Mouse (Mus musculus) kidney, postnatal 0 days (tissue): ENCODE measurements around the gene H1f0. TPM values are rescaled to one million over a fixed set of nuclear protein-coding genes. Genes with fewer than 3 reads are reported as not detected.

Source experiments
- ATAC-seq: fragments of 200-750 bp; cut with Nextera tagmentation; replicated peaks from 2 replicates; pipeline ENCODE4 v1.8.0; 2017; ENCODE audit warnings: low read depth, moderate number of reproducible peaks, moderate TSS enrichment, moderate library complexity; ENCODE audit not compliant: low FRiP score
- DNase-seq: peaks from one replicate; pipeline ENCODE4 v3.0.0-alpha.2; 2016; ENCODE audit warnings: low spot score
- H3K27ac ChIP-seq: fragments of 300-500 bp; sonication (generic); 2 replicates; pipeline ENCODE4 v1.5.1; 2014; ENCODE audit warnings: mild to moderate bottlenecking
- H3K27me3 ChIP-seq: fragments of 300-500 bp; sonication (generic); 2 replicates; pipeline ENCODE4 v1.6.1; 2014; ENCODE audit warnings: low read length, mixed read lengths; ENCODE audit not compliant: insufficient read depth
- H3K36me3 ChIP-seq: fragments of 300-500 bp; sonication (generic); 2 replicates; pipeline ENCODE4 v1.6.1; 2014; ENCODE audit warnings: low read length, mixed read lengths; ENCODE audit not compliant: insufficient read depth
- H3K4me1 ChIP-seq: fragments of 300-500 bp; sonication (generic); replicated peaks from 2 replicates; pipeline ENCODE4 v1.6.1; 2014; ENCODE audit warnings: antibody characterized with exemption, low read length, mixed read lengths; ENCODE audit not compliant: insufficient read depth
- H3K4me2 ChIP-seq: fragments of 300-500 bp; sonication (generic); 2 replicates; pipeline ENCODE4 v1.6.1; 2014; ENCODE audit warnings: mild to moderate bottlenecking, low read length, moderate library complexity, mixed read lengths
- H3K4me3 ChIP-seq: fragments of 300-500 bp; sonication (generic); replicated peaks from 2 replicates; pipeline ENCODE4 v1.5.1; 2014; ENCODE audit warnings: low read depth, low read length
- H3K9ac ChIP-seq: fragments of 300-500 bp; sonication (generic); 2 replicates; pipeline ENCODE4 v1.6.1; 2014; ENCODE audit warnings: low read depth, low read length
- H3K9me3 ChIP-seq: fragments of 300-500 bp; sonication (generic); replicated peaks from 2 replicates; pipeline ENCODE4 v1.6.1; 2016; ENCODE audit warnings: low read length, inconsistent platforms, mixed read lengths
- CTCF ChIP-seq: IDR thresholded peaks from 2 replicates; pipeline ENCODE4 v1.5.1; 2016; ENCODE audit warnings: antibody characterized with exemption, low read depth, mild to moderate bottlenecking, moderate library complexity
- WGBS: fragments of 180-500 bp; shearing (Covaris S2); extraction: QIAGEN DNeasy Blood & Tissue Kit; methylation state at CpG from one replicate; pipeline ENCODE4 v1.1.7; 2014; 5-methylcytosine and 5-hydroxymethylcytosine counted together
- polyA plus RNA-seq: library from polyadenylated mRNA; unstranded; fragments of >200 nt; fragmentation: Nextera tagmentation; extraction: Ambion mirVana; gene quantifications from 2 replicates; pipeline ENCODE4 v1.2.1, GENCODE M21; 2015

Gene H1f0
- 522 and 524 TPM in 2 replicates for polyA plus RNA-seq

DNA sequence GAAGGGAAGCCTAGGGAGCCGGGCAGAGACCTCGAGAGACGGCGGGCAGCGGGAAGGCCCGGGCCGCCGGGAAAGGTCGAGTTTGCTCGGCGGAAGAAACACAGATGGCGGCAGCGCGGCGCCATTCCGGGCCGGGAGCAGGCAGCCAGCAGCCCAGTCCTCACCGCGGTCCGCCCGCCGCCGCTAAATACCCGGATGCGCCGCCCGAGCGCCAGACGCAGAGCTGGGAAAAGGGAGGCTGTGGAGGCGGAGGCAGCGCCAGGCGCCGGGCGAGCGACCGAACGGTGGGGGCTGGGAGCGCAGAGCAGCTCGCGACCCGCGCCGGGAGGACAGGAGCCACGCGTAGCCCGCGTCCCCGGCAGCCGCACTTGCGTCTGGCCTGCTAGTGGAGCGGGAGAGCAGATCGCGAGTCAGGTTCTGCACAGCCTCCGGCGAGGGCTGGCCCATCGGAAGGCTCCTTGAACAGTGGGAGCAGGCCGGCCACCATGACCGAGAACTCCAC is at the start of gene H1f0:
H1f0 (plus strand) TSS at position 214 of the 502 bp plus-strand sequence.
- DNase-seq (peak; percentile 96), ATAC-seq (peak; percentile 72)
- no peaks in the 10 kb centered on the region for H3K27me3 ChIP-seq
- no peaks in the 10 kb centered on the region for H3K9me3 ChIP-seq
- H3K9ac ChIP-seq, result peak within 1 kb of the TSS; percentile 94
- peak within 1 kb of the TSS; percentile 67 for H3K4me3 ChIP-seq
- H3K27ac ChIP-seq, result peak within 1 kb of the TSS; percentile 95
- H3K36me3 ChIP-seq, result 0 out of 2 replicates have a peak, but pooled peaks cover 3% of the 10 kb centered on the region
- H3K4me2 ChIP-seq, result peak within 1 kb of the TSS; percentile 81
- under 1% methylated on average over 52 of the region's 58 CpGs for WGBS
- H3K4me1 ChIP-seq, result peaks cover 19% of the 10 kb centered on the region
- no peak for TF ChIP-seq CTCF

GRCm38 (mm10) chr15:78978875-78979274 is 49.4 kb upstream of the H1f0 start:
- Histone ChIP-seq H3K27ac (no peak overlapping the region), H3K9me3 (no peaks in the 10 kb centered on the region), H3K27me3 (no peaks in the 10 kb centered on the region), H3K36me3 (no peaks in the 10 kb centered on the region), H3K4me1 (peaks cover 6% of the 10 kb centered on the region), H3K4me3 (no peak overlapping the region), H3K4me2 (no peak overlapping the region), H3K9ac (no peak overlapping the region)
- no peak for TF ChIP-seq CTCF
- DNase-seq, result peak; percentile 79
- WGBS, result 2% methylated on average over 4 of the region's 4 CpGs
- no peak for ATAC-seq

DNA sequence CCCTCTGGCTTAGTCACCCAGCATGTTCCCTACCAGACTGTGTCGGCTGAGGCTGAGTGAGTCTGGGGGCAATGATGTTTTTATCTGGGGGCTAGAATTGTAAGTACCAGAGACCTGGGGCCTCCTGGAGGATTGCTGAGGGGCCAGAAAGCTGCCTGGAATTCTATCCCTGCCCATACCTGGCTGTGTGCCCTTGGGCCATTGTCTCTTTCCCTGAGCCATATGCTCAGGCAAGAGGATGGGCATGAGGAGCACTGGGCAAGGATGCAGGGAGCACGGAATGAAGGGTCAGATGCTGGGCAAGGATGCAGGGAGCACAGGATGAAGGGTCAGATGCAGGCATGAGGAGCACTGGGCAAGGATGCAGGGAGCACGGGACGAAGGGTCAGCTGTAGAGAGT is 48.2 kb upstream of the H1f0 start:
- Histone ChIP-seq H3K27ac (no peak overlapping the region), H3K4me1 (peaks cover 15% of the 10 kb centered on the region), H3K36me3 (no peaks in the 10 kb centered on the region), H3K9me3 (no peaks in the 10 kb centered on the region), H3K4me2 (no peak overlapping the region), H3K9ac (no peak overlapping the region), H3K27me3 (no peaks in the 10 kb centered on the region), H3K4me3 (no peak overlapping the region)
- no peak for TF ChIP-seq CTCF
- DNase-seq (no peak), ATAC-seq (no peak)
- WGBS, result 92% methylated on average over 4 of the region's 4 CpGs

DNA sequence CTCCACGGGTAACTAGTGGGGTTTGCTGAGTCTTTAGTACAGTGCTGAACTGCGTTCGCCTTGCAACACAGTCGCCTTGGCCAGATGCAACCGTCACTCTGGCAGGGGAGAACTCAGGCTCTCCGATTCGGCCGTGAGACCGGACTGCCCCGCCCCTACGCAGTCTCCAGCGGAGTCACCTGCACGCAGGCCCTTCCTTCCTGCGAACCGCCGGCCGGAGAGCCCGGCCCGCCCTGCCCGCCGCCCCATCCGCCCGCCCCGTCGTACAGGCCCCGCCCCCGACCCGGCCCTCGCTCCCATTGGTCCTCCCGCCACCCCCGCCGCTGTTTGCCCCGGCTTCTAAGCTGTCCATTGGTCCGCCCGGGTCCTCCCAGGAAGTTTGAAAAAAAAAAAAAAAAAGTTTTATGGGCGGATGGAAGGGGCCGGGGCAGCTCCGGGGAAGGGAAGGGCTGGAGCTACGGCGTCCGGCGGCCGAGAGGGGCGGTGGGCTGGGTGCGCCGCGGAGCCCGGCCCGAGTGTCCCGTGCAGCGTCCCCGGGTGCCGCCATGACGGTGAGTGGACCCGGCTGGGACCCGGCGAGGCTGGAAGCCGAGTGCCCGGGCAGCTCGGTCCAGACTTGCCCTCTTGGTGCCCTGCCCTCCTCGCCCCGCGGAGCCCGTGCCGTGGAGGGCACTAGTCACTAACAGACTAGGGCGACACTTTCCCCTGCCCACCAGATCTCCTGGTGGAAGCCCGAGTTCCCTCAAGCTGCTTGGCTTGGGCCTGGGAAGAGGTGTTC is 45.4 kb upstream of the H1f0 start:
- ATAC-seq, result peak; percentile 85
- Histone ChIP-seq H3K4me1 (peaks cover 19% of the 10 kb centered on the region), H3K27me3 (no peaks in the 10 kb centered on the region)

DNA sequence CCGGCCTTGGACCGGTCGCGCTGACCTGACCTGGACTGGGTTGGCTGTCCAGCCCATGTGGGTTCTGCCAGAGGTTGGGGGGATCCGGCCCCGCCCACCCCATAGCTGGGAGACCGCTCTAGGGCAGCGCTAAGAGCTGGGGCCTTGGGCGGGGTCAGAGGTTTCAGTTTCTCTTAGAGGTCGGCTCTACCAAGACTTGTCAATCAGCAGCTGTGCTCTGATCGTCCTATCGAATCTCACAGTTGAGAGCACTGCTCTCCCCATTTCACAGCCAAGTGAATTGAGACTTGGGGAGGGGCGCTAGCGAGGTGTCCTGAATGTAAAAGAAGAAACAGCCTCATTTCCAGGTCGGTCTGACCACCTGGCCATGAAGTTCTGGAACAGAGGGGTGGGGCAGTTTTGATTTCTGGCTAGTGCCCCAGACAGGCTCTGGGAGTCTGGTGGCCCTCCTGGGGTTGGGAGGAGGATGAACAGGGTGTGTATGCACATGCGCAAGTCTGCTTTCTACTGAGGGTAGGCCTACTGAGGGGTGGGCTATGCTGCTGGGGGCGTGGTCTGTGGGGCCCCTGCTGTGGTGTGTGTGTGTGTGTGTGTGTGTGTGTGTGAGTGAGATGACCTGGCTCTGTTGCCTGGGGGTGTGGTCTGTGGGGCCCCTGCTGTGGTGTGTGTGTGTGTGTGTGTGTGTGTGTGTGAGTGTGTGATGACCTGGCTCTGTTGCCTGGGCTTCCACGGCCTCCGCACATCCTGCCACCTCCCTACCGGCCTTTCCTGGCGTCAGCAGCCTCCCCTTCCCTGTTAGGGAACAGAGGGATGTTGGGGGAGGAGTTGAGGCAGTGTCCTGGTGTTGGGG is 44.6 kb upstream of the H1f0 start:
- ATAC-seq, result peak; percentile 34

More for the DNA sequence above, 45.4 kb upstream of the H1f0 start:
- Histone ChIP-seq H3K36me3 (peaks cover 2% of the 10 kb centered on the region; the same call in 1 of the 2 replicates), H3K4me3 (peak overlapping the region; percentile 89), H3K4me2 (peak overlapping the region; percentile 80), H3K9ac (peak overlapping the region; percentile 89), H3K9me3 (no peaks in the 10 kb centered on the region), H3K27ac (peak overlapping the region; percentile 96)
- peak; percentile 95 for DNase-seq
- TF ChIP-seq CTCF, result no peak
- under 1% methylated on average over 55 of the region's 67 CpGs for WGBS

GRCm38 (mm10) chr15:78984286-78984778 is 43.9 kb upstream of the H1f0 start:
- DNase-seq (no peak), ATAC-seq (no peak)
- Histone ChIP-seq H3K36me3 (peaks cover 16% of the 10 kb centered on the region; the same call in 1 of the 2 replicates), H3K9ac (no peak overlapping the region), H3K9me3 (no peaks in the 10 kb centered on the region), H3K27me3 (no peaks in the 10 kb centered on the region), H3K4me3 (peak overlapping the region; percentile 89), H3K4me1 (peaks cover 17% of the 10 kb centered on the region; the same call in 1 of the 2 replicates), H3K27ac (peak overlapping the region; percentile 96), H3K4me2 (peak overlapping the region; percentile 80)
- TF ChIP-seq CTCF, result no peak
- WGBS, result 10% methylated on average over 5 of the region's 5 CpGs

More for the DNA sequence above, 44.6 kb upstream of the H1f0 start:
- peak; percentile 81 for DNase-seq
- peak overlapping the region; percentile 89 for H3K4me3 ChIP-seq
- WGBS, result under 1% methylated on average over 21 of the region's 21 CpGs
- TF ChIP-seq CTCF, result no peak
- H3K27me3 ChIP-seq, result no peaks in the 10 kb centered on the region
- H3K4me1 ChIP-seq, result peaks cover 22% of the 10 kb centered on the region
- no peaks in the 10 kb centered on the region for H3K9me3 ChIP-seq
- peaks cover 10% of the 10 kb centered on the region; the same call in 1 of the 2 replicates for H3K36me3 ChIP-seq
- peak overlapping the region; percentile 80 for H3K4me2 ChIP-seq
- peak overlapping the region; percentile 89 for H3K9ac ChIP-seq
- peak overlapping the region; percentile 96 for H3K27ac ChIP-seq
